Mouse (Mus musculus): Measurements from ENCODE around the gene Pax8.

GRCm38 (mm10) chr2:24440056-24440455, 35.3 kb downstream of the Pax8 start:
- TF ChIP-seq CTCF (IDR thresholded peaks at IDR 0.05; ENCODE audit: low read depth, low read length) (no peak), GATA1 (IDR thresholded peaks at IDR 0.05; ENCODE audit: borderline replicate concordance, low read length) (no peak)

Measured in G1E (cell line).